Mouse (Mus musculus) forebrain, embryonic 10.5 days (tissue): Measurements from ENCODE around the gene Creb3. TPM values are rescaled to one million over a fixed set of nuclear protein-coding genes. Genes with fewer than 3 reads are reported as not detected.

Experiments used
- DNase-seq: peaks from one replicate; pipeline ENCODE4 v3.0.0-alpha.2; 2017; ENCODE audit warnings: low spot score; ENCODE audit errors: extremely low spot score
- H3K27ac ChIP-seq: fragments of 300-500 bp; sonication (generic); 2 replicates; pipeline ENCODE4 v1.5.1; 2016; ENCODE audit warnings: mild to moderate bottlenecking
- H3K27me3 ChIP-seq: fragments of 300-500 bp; sonication (generic); 2 replicates; pipeline ENCODE4 v1.6.1; 2016; ENCODE audit warnings: mild to moderate bottlenecking; ENCODE audit not compliant: poor library complexity, severe bottlenecking
- H3K36me3 ChIP-seq: fragments of 300-500 bp; sonication (generic); replicated peaks from 2 replicates; pipeline ENCODE4 v1.6.1; 2016; ENCODE audit warnings: mild to moderate bottlenecking, moderate library complexity
- H3K4me1 ChIP-seq: fragments of 300-500 bp; sonication (generic); 2 replicates; pipeline ENCODE4 v1.6.1; 2016
- H3K4me3 ChIP-seq: fragments of 300-500 bp; sonication (generic); 2 replicates; pipeline ENCODE4 v1.5.1; 2016; ENCODE audit warnings: mild to moderate bottlenecking, moderate library complexity
- H3K9me3 ChIP-seq: fragments of 300-500 bp; sonication (generic); 2 replicates; pipeline ENCODE4 v1.6.1; 2016; ENCODE audit warnings: mild to moderate bottlenecking, moderate library complexity
- WGBS: fragments of 180-500 bp; shearing (Covaris S2); methylation state at CpG from one replicate; pipeline ENCODE4 v1.1.7; 2016; 5-methylcytosine and 5-hydroxymethylcytosine counted together
- polyA plus RNA-seq: library from polyadenylated mRNA; unstranded; fragments of >200 nt; fragmentation: Nextera tagmentation; extraction: Ambion mirVana; gene quantifications from 2 replicates; pipeline ENCODE4 v1.2.1, GENCODE M21; 2016

The Creb3 gene
- polyA plus RNA-seq: 32.5 and 34.4 TPM in 2 replicates

DNA sequence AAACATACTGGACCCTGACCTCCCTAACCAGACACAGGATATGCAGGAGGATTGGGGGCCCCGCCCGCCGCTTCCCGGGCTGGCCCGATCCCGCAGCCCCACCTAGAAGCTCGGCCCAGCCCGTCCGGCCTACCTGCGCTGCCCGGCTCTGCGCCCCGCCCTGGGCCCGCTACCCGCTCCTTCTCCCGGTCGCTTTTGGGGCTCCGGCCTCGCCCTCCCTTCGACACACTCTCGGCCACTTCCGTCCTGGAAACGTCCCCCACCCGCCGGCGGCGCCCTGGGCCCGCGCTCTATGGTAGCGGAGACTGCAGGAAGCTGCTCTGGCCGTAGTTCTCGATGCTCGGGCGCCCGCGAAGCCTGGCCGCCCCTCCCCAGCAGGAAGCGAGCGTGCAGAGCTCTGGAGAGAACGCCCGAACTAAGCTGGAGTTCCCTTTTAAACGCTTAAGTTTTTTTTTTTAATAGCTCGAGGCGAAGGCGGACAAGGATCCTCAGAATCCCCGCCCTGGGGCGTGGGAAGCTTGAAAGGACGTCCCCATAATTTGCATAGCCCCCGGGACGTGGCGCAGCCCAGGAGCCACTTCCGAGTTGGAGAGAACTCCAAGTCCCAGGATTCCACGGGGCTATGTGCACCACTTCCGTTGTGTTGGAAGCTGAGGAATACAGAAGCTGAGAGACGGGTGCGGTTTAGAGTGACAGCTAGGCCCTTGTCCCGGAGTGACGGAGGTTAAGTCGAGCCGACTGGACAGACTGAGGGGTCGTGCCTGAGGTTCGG, at the start of gene Creb3, which contains the start of gene Tln1:
Creb3 (plus strand) TSS at position 336 of the 772 bp plus-strand sequence.
Tln1 (minus strand) TSS at position 695 of the 772 bp plus-strand sequence.
- Histone ChIP-seq H3K4me3 (peak within 1 kb of the TSS; percentile 96), H3K27me3 (no peaks in the 10 kb centered on the region), H3K9me3 (no peaks in the 10 kb centered on the region), H3K4me1 (peaks cover 60% of the 10 kb centered on the region), H3K36me3 (peaks cover 53% of the 10 kb centered on the region), H3K27ac (peak within 1 kb of the TSS; percentile 97)
- WGBS: under 1% methylated on average over 62 of the region's 62 CpGs
- peak; percentile 92 for DNase-seq

GRCm38 (mm10) chr4:43512653-43513052, 49.5 kb upstream of the Creb3 start:
- peaks cover 36% of the 10 kb centered on the region for H3K27me3 ChIP-seq
- 66% methylated on average over 7 of the region's 7 CpGs for WGBS
- no peaks in the 10 kb centered on the region for H3K9me3 ChIP-seq
- H3K27ac ChIP-seq: no peak overlapping the region
- no peak overlapping the region for H3K4me3 ChIP-seq
- DNase-seq: no peak
- H3K36me3 ChIP-seq: no peaks in the 10 kb centered on the region
- H3K4me1 ChIP-seq: peaks cover 36% of the 10 kb centered on the region

GRCm38 (mm10) chr4:43513300-43513699, 48.8 kb upstream of the Creb3 start:
- Histone ChIP-seq H3K4me3 (no peak overlapping the region), H3K27me3 (peaks cover 36% of the 10 kb centered on the region), H3K27ac (no peak overlapping the region), H3K4me1 (peaks cover 31% of the 10 kb centered on the region), H3K36me3 (no peaks in the 10 kb centered on the region), H3K9me3 (no peaks in the 10 kb centered on the region)
- DNase-seq: no peak
- 92% methylated on average over 4 of the region's 4 CpGs for WGBS

GRCm38 (mm10) chr4:43513791-43514190, 48.3 kb upstream of the Creb3 start:
- Histone ChIP-seq H3K27ac (no peak overlapping the region), H3K4me3 (no peak overlapping the region), H3K4me1 (peaks cover 31% of the 10 kb centered on the region), H3K9me3 (no peaks in the 10 kb centered on the region), H3K27me3 (peaks cover 36% of the 10 kb centered on the region), H3K36me3 (no peaks in the 10 kb centered on the region)
- no peak for DNase-seq
- WGBS: 91% methylated on average over 4 of the region's 4 CpGs

- H3K4me3 ChIP-seq: no peak overlapping the region
- H3K27me3 ChIP-seq: peaks cover 43% of the 10 kb centered on the region
- no peak for DNase-seq
- no peaks in the 10 kb centered on the region for H3K36me3 ChIP-seq
- peaks cover 37% of the 10 kb centered on the region for H3K4me1 ChIP-seq
- H3K9me3 ChIP-seq: no peaks in the 10 kb centered on the region
- no peak overlapping the region for H3K27ac ChIP-seq
- 79% methylated on average over 11 of the region's 11 CpGs for WGBS
Measured at GRCm38 (mm10) chr4:43515764-43516708, 46.1 kb upstream of the Creb3 start.

GRCm38 (mm10) chr4:43519551-43519950, 42.6 kb upstream of the Creb3 start:
- peak overlapping the region; percentile 33 for H3K4me3 ChIP-seq

GRCm38 (mm10) chr4:43519956-43520355, 42.2 kb upstream of the Creb3 start:
- Histone ChIP-seq H3K4me3 (peak overlapping the region; percentile 33), H3K27ac (no peak overlapping the region), H3K4me1 (peaks cover 57% of the 10 kb centered on the region)

More at GRCm38 (mm10) chr4:43519551-43519950, 42.6 kb upstream of the Creb3 start:
- peaks cover 54% of the 10 kb centered on the region for H3K4me1 ChIP-seq
- 12% methylated on average over 10 of the region's 10 CpGs for WGBS
- H3K27me3 ChIP-seq: peaks cover 78% of the 10 kb centered on the region
- H3K9me3 ChIP-seq: no peaks in the 10 kb centered on the region
- no peak for DNase-seq
- no peak overlapping the region for H3K27ac ChIP-seq
- no peaks in the 10 kb centered on the region for H3K36me3 ChIP-seq

GRCm38 (mm10) chr4:43527880-43528279, 34.3 kb upstream of the Creb3 start:
- Histone ChIP-seq H3K36me3 (peaks cover 22% of the 10 kb centered on the region), H3K4me1 (peaks cover 20% of the 10 kb centered on the region), H3K27me3 (peaks cover 45% of the 10 kb centered on the region), H3K4me3 (no peak overlapping the region), H3K9me3 (no peaks in the 10 kb centered on the region), H3K27ac (no peak overlapping the region)
- 70% methylated on average over 5 of the region's 5 CpGs for WGBS
- no peak for DNase-seq

More at GRCm38 (mm10) chr4:43519956-43520355, 42.2 kb upstream of the Creb3 start:
- H3K27me3 ChIP-seq: peaks cover 82% of the 10 kb centered on the region
- H3K36me3 ChIP-seq: no peaks in the 10 kb centered on the region
- peak; percentile 85 for DNase-seq
- WGBS: 17% methylated on average over 6 of the region's 6 CpGs
- no peaks in the 10 kb centered on the region for H3K9me3 ChIP-seq

GRCm38 (mm10) chr4:43528487-43528886, 33.6 kb upstream of the Creb3 start:
- 78% methylated on average over 9 of the region's 9 CpGs for whole genome bisulfite sequencing
- H3K27me3 ChIP-seq: peaks cover 39% of the 10 kb centered on the region

GRCm38 (mm10) chr4:43530081-43530501, 32.0 kb upstream of the Creb3 start:
- WGBS: 80% methylated on average over 8 of the region's 8 CpGs
- no peak overlapping the region for H3K27ac ChIP-seq
- peaks cover 23% of the 10 kb centered on the region for H3K27me3 ChIP-seq
- no peak for DNase-seq
- H3K4me3 ChIP-seq: no peak overlapping the region
- peaks cover 44% of the 10 kb centered on the region for H3K36me3 ChIP-seq
- no peaks in the 10 kb centered on the region for H3K4me1 ChIP-seq
- H3K9me3 ChIP-seq: no peaks in the 10 kb centered on the region

More at GRCm38 (mm10) chr4:43528487-43528886, 33.6 kb upstream of the Creb3 start:
- DNase-seq: no peak
- Histone ChIP-seq H3K4me1 (peaks cover 14% of the 10 kb centered on the region), H3K36me3 (peaks cover 28% of the 10 kb centered on the region), H3K9me3 (no peaks in the 10 kb centered on the region), H3K27ac (no peak overlapping the region), H3K4me3 (no peak overlapping the region)

GRCm38 (mm10) chr4:43530581-43530980, 31.6 kb upstream of the Creb3 start:
- Histone ChIP-seq H3K27ac (no peak overlapping the region), H3K4me1 (no peaks in the 10 kb centered on the region), H3K4me3 (no peak overlapping the region), H3K9me3 (no peaks in the 10 kb centered on the region), H3K36me3 (peaks cover 49% of the 10 kb centered on the region), H3K27me3 (peaks cover 18% of the 10 kb centered on the region)
- peak; percentile 72 for DNase-seq
- 32% methylated on average over 7 of the region's 7 CpGs for WGBS

GRCm38 (mm10) chr4:43533270-43533669, 28.9 kb upstream of the Creb3 start:
- WGBS: 89% methylated on average over 9 of the region's 9 CpGs

More at GRCm38 (mm10) chr4:43533270-43533669, 28.9 kb upstream of the Creb3 start:
- Histone ChIP-seq H3K27ac (no peak overlapping the region), H3K4me3 (no peak overlapping the region), H3K9me3 (no peaks in the 10 kb centered on the region), H3K4me1 (no peaks in the 10 kb centered on the region), H3K27me3 (no peaks in the 10 kb centered on the region), H3K36me3 (peaks cover 76% of the 10 kb centered on the region)
- DNase-seq: no peak
